Mouse (Mus musculus): ENCODE measurements around the gene Ndrg3. TPM values are rescaled to one million over a fixed set of nuclear protein-coding genes. Genes with fewer than 3 reads are reported as not detected.
"Not testable (repeated sequence)": the region's sequence is repeated elsewhere in the genome, so short reads cannot be mapped to it uniquely, and the experiment has no call there.

Ndrg3 gene
- polyA plus RNA-seq, 1 experiment from 2014 or later: 45.3 TPM

- Histone ChIP-seq H3K27ac (no peak overlapping the region), H3K4me3 (no peak overlapping the region), H3K4me1 (no peaks in the 10 kb centered on the region), H3K36me3 (no peaks in the 10 kb centered on the region), H3K9me3 (0 out of 2 replicates have a peak, but pooled peaks cover 4% of the 10 kb centered on the region), H3K4me2 (replicated peaks) (no peak overlapping the region), H3K9ac (no peak overlapping the region), H3K27me3 (no peaks in the 10 kb centered on the region)
- no peak for ATAC-seq (ENCODE audit: insufficient number of reproducible peaks, insufficient read depth, low FRiP score, low TSS enrichment)
- WGBS: 81% methylated on average over 3 of the region's 3 CpGs
Observed at GRCm38 (mm10) chr2:156915559-156915958, 76.3 kb downstream of the Ndrg3 start.

DNA sequence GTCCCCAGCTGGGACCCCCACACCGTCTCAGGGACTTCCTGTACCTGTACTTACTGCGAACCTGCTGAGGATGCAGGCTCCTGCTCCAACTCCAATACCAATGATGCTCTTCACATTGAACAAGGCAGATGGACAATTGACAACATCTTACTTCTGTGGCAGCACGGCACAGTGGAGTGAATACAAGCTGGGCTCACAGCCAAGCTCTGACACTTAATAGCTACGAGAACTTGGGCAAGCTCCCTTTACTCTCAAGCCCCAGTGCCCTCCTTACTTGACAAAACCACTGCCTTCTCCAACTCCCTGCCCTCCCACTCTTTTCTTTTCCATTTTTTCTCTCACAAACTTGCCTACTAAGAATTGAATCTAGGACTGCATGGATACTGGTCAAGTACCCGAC, 78.7 kb downstream of the Ndrg3 start:
- H3K36me3 ChIP-seq: no peaks in the 10 kb centered on the region
- ATAC-seq (ENCODE audit: insufficient number of reproducible peaks, insufficient read depth, low FRiP score, low TSS enrichment): no peak
- WGBS: 74% methylated on average over 5 of the region's 5 CpGs

GRCm38 (mm10) chr2:156905931-156906330, 85.9 kb downstream of the Ndrg3 start:
- H3K4me3 ChIP-seq; ATAC-seq (ENCODE audit: insufficient number of reproducible peaks, insufficient read depth, low FRiP score, low TSS enrichment); H3K9ac ChIP-seq; H3K4me2 ChIP-seq (replicated peaks); H3K9me3 ChIP-seq; H3K4me1 ChIP-seq; H3K36me3 ChIP-seq; H3K27ac ChIP-seq; H3K27me3 ChIP-seq: not testable (repeated sequence)
- WGBS: 38% methylated on average over 4 of the region's 4 CpGs

More for the DNA sequence above, 78.7 kb downstream of the Ndrg3 start:
- H3K4me2 ChIP-seq (replicated peaks): no peak overlapping the region
- H3K4me1 ChIP-seq: no peaks in the 10 kb centered on the region
- H3K4me3 ChIP-seq: no peak overlapping the region
- H3K27ac ChIP-seq: no peak overlapping the region
- no peak overlapping the region for H3K9ac ChIP-seq
- H3K9me3 ChIP-seq: 0 out of 2 replicates have a peak, but pooled peaks cover 4% of the 10 kb centered on the region
- H3K27me3 ChIP-seq: no peaks in the 10 kb centered on the region

DNA sequence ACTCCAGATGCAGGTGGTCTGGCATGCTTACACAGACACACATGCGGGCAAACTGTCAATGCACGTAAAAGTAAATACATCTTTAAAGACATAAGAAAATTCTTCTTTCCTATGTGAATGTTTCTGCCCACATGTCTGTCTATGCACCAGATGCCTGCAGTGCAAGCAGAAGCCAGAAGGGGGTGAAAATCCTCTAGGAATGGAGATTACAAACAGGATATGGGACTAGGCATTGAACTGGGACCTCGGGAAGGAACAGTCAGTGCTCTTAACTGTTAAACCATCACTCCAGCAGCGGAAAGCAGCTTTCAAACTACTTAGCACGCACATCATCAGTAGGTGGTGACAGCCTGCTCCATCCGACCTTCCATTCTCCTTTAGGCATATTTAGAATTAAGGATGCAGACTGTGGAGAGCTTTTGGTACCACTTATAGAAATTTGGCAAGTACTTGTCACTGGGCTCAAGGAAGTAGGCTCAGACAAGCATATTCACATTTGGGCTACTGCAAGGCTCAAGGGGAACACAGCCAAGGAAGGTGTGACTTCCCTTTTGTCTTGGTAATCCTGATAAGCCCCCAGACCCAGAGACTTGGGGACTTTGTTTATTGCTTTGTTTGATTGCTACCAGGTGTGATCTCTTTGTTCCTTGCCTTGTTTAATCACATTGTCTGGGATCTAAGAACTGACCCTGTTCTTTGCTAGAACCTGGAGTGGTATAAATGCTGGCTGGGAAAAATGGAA, 86.7 kb downstream of the Ndrg3 start:
- no peaks in the 10 kb centered on the region for H3K9me3 ChIP-seq
- H3K4me1 ChIP-seq: no peaks in the 10 kb centered on the region
- H3K27me3 ChIP-seq: no peaks in the 10 kb centered on the region
- no peak overlapping the region for H3K4me2 ChIP-seq (replicated peaks)
- no peak overlapping the region for H3K27ac ChIP-seq
- H3K9ac ChIP-seq: no peak overlapping the region
- H3K4me3 ChIP-seq: no peak overlapping the region
- WGBS: 28% methylated on average over 6 of the region's 6 CpGs
- H3K36me3 ChIP-seq: no peaks in the 10 kb centered on the region
- no peak for ATAC-seq (ENCODE audit: insufficient number of reproducible peaks, insufficient read depth, low FRiP score, low TSS enrichment)

- Histone ChIP-seq H3K4me2 (replicated peaks) (no peak overlapping the region), H3K27ac (no peak overlapping the region), H3K36me3 (no peaks in the 10 kb centered on the region), H3K4me3 (no peak overlapping the region), H3K9me3 (no peaks in the 10 kb centered on the region), H3K4me1 (no peaks in the 10 kb centered on the region), H3K27me3 (no peaks in the 10 kb centered on the region), H3K9ac (no peak overlapping the region)
- no peak for ATAC-seq (ENCODE audit: insufficient number of reproducible peaks, insufficient read depth, low FRiP score, low TSS enrichment)
- WGBS: 24% methylated on average over 2 of the region's 2 CpGs
Observed at GRCm38 (mm10) chr2:156903367-156903766, 88.5 kb downstream of the Ndrg3 start.

GRCm38 (mm10) chr2:156902411-156902810, 89.4 kb downstream of the Ndrg3 start:
- not testable (repeated sequence) for H3K4me2 ChIP-seq (replicated peaks); H3K4me3 ChIP-seq
- WGBS: 75% methylated on average over 4 of the region's 4 CpGs

GRCm38 (mm10) chr2:156901883-156902282, 90.0 kb downstream of the Ndrg3 start:
- no peak overlapping the region for H3K4me3 ChIP-seq
- no peaks in the 10 kb centered on the region for H3K27me3 ChIP-seq
- 80% methylated on average over 6 of the region's 6 CpGs for WGBS
- H3K36me3 ChIP-seq: no peaks in the 10 kb centered on the region
- ATAC-seq (ENCODE audit: insufficient number of reproducible peaks, insufficient read depth, low FRiP score, low TSS enrichment): no peak
- no peaks in the 10 kb centered on the region for H3K4me1 ChIP-seq
- H3K27ac ChIP-seq: no peak overlapping the region
- H3K4me2 ChIP-seq (replicated peaks): no peak overlapping the region
- H3K9ac ChIP-seq: no peak overlapping the region
- no peaks in the 10 kb centered on the region for H3K9me3 ChIP-seq

More at GRCm38 (mm10) chr2:156902411-156902810, 89.4 kb downstream of the Ndrg3 start:
- not testable (repeated sequence) for H3K27me3 ChIP-seq; H3K9me3 ChIP-seq; H3K27ac ChIP-seq; H3K4me1 ChIP-seq; H3K9ac ChIP-seq; ATAC-seq (ENCODE audit: insufficient number of reproducible peaks, insufficient read depth, low FRiP score, low TSS enrichment); H3K36me3 ChIP-seq

DNA sequence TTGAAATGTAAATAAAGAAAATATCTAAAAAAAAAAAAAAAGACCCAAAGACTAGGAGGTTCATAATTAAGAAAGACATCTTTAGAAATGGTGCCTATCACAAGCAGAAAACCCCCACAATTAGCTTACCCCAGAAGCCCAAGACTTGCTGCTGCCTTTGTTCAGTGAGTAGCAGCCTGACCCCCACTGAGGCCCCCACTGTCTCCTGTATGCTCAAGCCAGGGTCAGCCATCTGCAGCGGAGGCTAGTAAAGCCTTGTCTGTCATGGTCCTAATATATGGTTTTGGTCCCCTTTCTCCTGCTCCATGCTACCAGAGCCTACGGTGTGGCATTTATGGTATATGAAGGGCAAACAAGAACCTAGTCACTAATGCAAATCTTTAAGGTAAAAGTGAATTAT, 90.5 kb downstream of the Ndrg3 start:
- no peak for ATAC-seq (ENCODE audit: insufficient number of reproducible peaks, insufficient read depth, low FRiP score, low TSS enrichment)
- H3K27me3 ChIP-seq: no peaks in the 10 kb centered on the region
- H3K9me3 ChIP-seq: no peaks in the 10 kb centered on the region
- no peak overlapping the region for H3K4me2 ChIP-seq (replicated peaks)
- H3K27ac ChIP-seq: no peak overlapping the region
- H3K4me1 ChIP-seq: no peaks in the 10 kb centered on the region
- WGBS: 88% methylated on average over 2 of the region's 2 CpGs
- H3K9ac ChIP-seq: no peak overlapping the region
- no peaks in the 10 kb centered on the region for H3K36me3 ChIP-seq
- H3K4me3 ChIP-seq: no peak overlapping the region

GRCm38 (mm10) chr2:156899184-156899583, 92.7 kb downstream of the Ndrg3 start:
- 84% methylated on average over 4 of the region's 4 CpGs for WGBS

GRCm38 (mm10) chr2:156898374-156898773, 93.5 kb downstream of the Ndrg3 start:
- no peak for ATAC-seq (ENCODE audit: insufficient number of reproducible peaks, insufficient read depth, low FRiP score, low TSS enrichment)
- H3K4me2 ChIP-seq (replicated peaks): no peak overlapping the region
- WGBS: 68% methylated on average over 4 of the region's 4 CpGs

More at GRCm38 (mm10) chr2:156899184-156899583, 92.7 kb downstream of the Ndrg3 start:
- Histone ChIP-seq H3K4me2 (replicated peaks) (no peak overlapping the region), H3K9ac (no peak overlapping the region), H3K27me3 (no peaks in the 10 kb centered on the region), H3K4me3 (no peak overlapping the region), H3K27ac (no peak overlapping the region), H3K4me1 (no peaks in the 10 kb centered on the region), H3K36me3 (no peaks in the 10 kb centered on the region), H3K9me3 (no peaks in the 10 kb centered on the region)
- no peak for ATAC-seq (ENCODE audit: insufficient number of reproducible peaks, insufficient read depth, low FRiP score, low TSS enrichment)

DNA sequence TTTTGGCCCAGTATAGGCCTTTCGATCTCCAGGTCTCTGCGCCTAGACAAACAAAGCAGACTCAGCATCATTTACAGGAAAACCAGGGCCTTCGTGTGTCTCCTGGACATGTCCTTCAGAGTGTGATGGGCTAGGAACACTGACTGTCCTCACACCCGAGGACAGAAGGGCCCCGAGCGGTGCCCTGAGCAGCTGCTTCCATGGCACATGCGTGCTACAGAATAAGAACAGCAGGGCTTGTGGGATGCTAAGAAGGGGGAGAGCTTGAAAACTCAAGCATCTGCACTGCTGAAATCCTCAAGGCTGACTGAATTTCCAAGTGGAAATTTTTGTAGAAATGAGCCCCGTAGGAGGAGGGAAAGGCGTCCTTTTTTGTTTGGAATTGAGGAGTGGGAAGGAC, 94.8 kb downstream of the Ndrg3 start:
- no peaks in the 10 kb centered on the region for H3K9me3 ChIP-seq
- 86% methylated on average over 9 of the region's 9 CpGs for WGBS
- no peak overlapping the region for H3K4me2 ChIP-seq (replicated peaks)
- H3K27me3 ChIP-seq: no peaks in the 10 kb centered on the region
- no peak overlapping the region for H3K9ac ChIP-seq
- H3K4me3 ChIP-seq: no peak overlapping the region
- no peaks in the 10 kb centered on the region for H3K4me1 ChIP-seq
- no peak overlapping the region for H3K27ac ChIP-seq
- no peaks in the 10 kb centered on the region for H3K36me3 ChIP-seq
- ATAC-seq (ENCODE audit: insufficient number of reproducible peaks, insufficient read depth, low FRiP score, low TSS enrichment): no peak

More at GRCm38 (mm10) chr2:156898374-156898773, 93.5 kb downstream of the Ndrg3 start:
- Histone ChIP-seq H3K9ac (no peak overlapping the region), H3K4me1 (no peaks in the 10 kb centered on the region), H3K4me3 (no peak overlapping the region), H3K36me3 (no peaks in the 10 kb centered on the region), H3K27ac (no peak overlapping the region), H3K27me3 (no peaks in the 10 kb centered on the region), H3K9me3 (no peaks in the 10 kb centered on the region)

DNA sequence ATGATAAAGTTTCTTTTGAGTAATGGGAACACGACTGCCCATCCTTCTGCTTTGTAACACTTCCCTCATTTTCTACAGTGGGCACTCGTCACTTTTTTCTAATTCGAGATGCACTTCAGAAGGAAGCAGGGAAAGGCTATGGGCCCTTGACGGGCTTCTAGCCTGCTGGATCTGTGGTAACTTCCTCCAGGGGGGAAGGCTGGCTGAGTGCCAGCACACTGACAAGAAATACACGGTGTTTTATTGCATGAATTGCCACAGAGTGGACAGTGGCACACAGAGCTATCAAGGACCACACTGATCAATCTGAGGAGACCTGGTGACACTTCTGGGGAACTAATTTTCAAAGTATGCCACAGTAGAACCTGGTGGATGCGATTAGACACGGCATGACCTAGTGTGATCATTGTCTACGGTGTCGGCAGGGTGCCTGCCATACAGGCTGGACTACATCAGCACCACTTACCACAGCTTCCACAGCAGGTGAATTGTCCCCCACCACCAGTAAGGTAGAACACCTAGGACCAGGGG, 95.4 kb downstream of the Ndrg3 start:
- no peak overlapping the region for H3K4me2 ChIP-seq (replicated peaks)
- no peaks in the 10 kb centered on the region for H3K4me1 ChIP-seq
- H3K4me3 ChIP-seq: no peak overlapping the region
- ATAC-seq (ENCODE audit: insufficient number of reproducible peaks, insufficient read depth, low FRiP score, low TSS enrichment): no peak
- WGBS: 69% methylated on average over 9 of the region's 9 CpGs
- no peaks in the 10 kb centered on the region for H3K27me3 ChIP-seq
- H3K9ac ChIP-seq: no peak overlapping the region
- no peak overlapping the region for H3K27ac ChIP-seq
- H3K36me3 ChIP-seq: no peaks in the 10 kb centered on the region
- H3K9me3 ChIP-seq: no peaks in the 10 kb centered on the region
